ENCODE assay signal across 26 mouse cellular contexts in genomic region chr3:156094990-156095389, GRCm38 (mm10).
"Had no signal": no experiment of that assay in that cellular context is flagged by ENCODE, and none has a peak within 500 bp of the region (broad histone marks: within the 10 kb centered on the region; RNA-seq: fewer than 3 reads in every experiment).

No protein-coding gene starts in this region.

- H3K4me3 ChIP-seq: heart, embryonic 10.5 days; heart, embryonic 12.5 days; hindbrain, embryonic 10.5 days; hindbrain, embryonic 12.5 days; intestine, embryonic 15.5 days; kidney, embryonic 15.5 days; layer of hippocampus, adult 2 months; left cerebral cortex, adult 2 months; limb, embryonic 13.5 days; limb, embryonic 15.5 days; liver, embryonic 12.5 days had no signal

- H3K4me2 ChIP-seq: heart, embryonic 12.5 days; hindbrain, embryonic 12.5 days; hindbrain, embryonic 14.5 days; intestine, embryonic 15.5 days; kidney, embryonic 15.5 days; limb, embryonic 13.5 days; limb, embryonic 15.5 days; liver, embryonic 12.5 days had no signal

- H3K4me1 ChIP-seq: heart, embryonic 10.5 days; heart, embryonic 12.5 days; hindbrain, embryonic 10.5 days; hindbrain, embryonic 12.5 days; intestine, embryonic 15.5 days; kidney, embryonic 15.5 days; limb, embryonic 13.5 days; limb, embryonic 15.5 days; liver, embryonic 12.5 days had no signal

- ATAC-seq: hindbrain, postnatal 0 days; inflammation-experienced regulatory T-cells, adult 6 months; intestine, embryonic 15.5 days; intestine, postnatal 0 days; liver, embryonic 12.5 days had no signal

- H3K27ac ChIP-seq: heart, embryonic 10.5 days; hindbrain, embryonic 10.5 days; hindbrain, embryonic 12.5 days; hindbrain, embryonic 14.5 days; hindbrain, postnatal 0 days; intestine, embryonic 15.5 days; kidney, embryonic 15.5 days; layer of hippocampus, adult 2 months; left cerebral cortex, adult 2 months; limb, embryonic 13.5 days; limb, embryonic 15.5 days; liver, embryonic 12.5 days; liver, embryonic 14.5 days had no signal

- DNase-seq: gastrocnemius, postnatal 10 days; gastrocnemius, postnatal 25 days; heart, adult 18-20 months; heart, postnatal 10 days; heart, postnatal 4 days; kidney, adult 18-20 months; kidney, adult 8-10 months; kidney, postnatal 10 days; kidney, postnatal 25 days; kidney, postnatal 4 days had no signal

- H3K9ac ChIP-seq: heart, embryonic 12.5 days; hindbrain, embryonic 12.5 days; hindbrain, embryonic 14.5 days; intestine, embryonic 15.5 days; kidney, embryonic 15.5 days; limb, embryonic 13.5 days; limb, embryonic 15.5 days; liver, embryonic 12.5 days; liver, embryonic 14.5 days had no signal

- H3K27me3 ChIP-seq: heart, embryonic 12.5 days; hindbrain, embryonic 12.5 days; intestine, embryonic 15.5 days; kidney, embryonic 15.5 days; limb, embryonic 13.5 days; limb, embryonic 15.5 days; liver, embryonic 12.5 days had no signal

- H3K36me3 ChIP-seq: heart, embryonic 10.5 days; heart, embryonic 12.5 days; hindbrain, embryonic 10.5 days; hindbrain, embryonic 12.5 days; intestine, embryonic 15.5 days; kidney, embryonic 15.5 days; limb, embryonic 13.5 days; limb, embryonic 15.5 days; liver, embryonic 12.5 days had no signal

- H3K9me3 ChIP-seq: heart, embryonic 10.5 days; heart, embryonic 12.5 days; hindbrain, embryonic 10.5 days; hindbrain, embryonic 12.5 days; intestine, embryonic 15.5 days; kidney, embryonic 15.5 days; limb, embryonic 13.5 days; limb, embryonic 15.5 days; liver, embryonic 12.5 days had no signal
